Mouse (Mus musculus) MEL-GATA-1-ER (cell line): ENCODE data around the gene Gtf2h3.

Experiments
- DNase-seq: peaks from one replicate; pipeline ENCODE4 v3.0.0-alpha.2; 2012; ENCODE audit warnings: low read depth; ENCODE audit errors: extremely low read depth

Gene Gtf2h3

GRCm38 (mm10) chr5:124636694-124637093 is 57.8 kb downstream of the Gtf2h3 start:
- DNase-seq = no peak

DNA sequence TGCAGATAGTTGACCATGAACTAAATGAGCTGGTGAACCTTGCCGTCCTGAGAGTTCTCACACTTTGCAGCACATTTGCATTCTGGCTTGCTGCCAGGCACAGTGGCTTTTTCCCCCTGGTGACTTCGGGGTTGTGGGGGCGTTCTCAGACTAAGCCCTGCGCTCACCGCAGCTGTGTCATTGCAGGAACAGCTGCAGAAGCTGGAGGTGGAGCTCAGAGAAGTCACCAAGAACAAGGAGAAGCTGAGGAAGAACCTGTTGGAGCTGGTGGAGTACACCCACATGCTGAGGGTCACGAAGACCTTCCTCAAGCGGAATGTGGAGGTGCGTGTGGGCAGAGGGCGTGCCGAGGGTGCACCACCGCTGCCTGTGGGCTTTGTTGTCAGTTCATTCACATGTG is 58.4 kb downstream of the Gtf2h3 start:
- no peak for DNase-seq

GRCm38 (mm10) chr5:124637836-124638235 is 58.9 kb downstream of the Gtf2h3 start:
- DNase-seq = no peak
